8 mouse cellular contexts compared by ENCODE assay signal in genomic region chr6:121473093-121473821, GRCm38 (mm10). TPM values are rescaled to one million over a fixed set of nuclear protein-coding genes. Genes with fewer than 3 reads are reported as not detected.
DNase-seq lines count a peak whose midpoint lies in the region; ATAC-seq lines count a peak whose summit lies in the region.

Gene Iqsec3 (minus strand): TSS chr6:121473678.

- H3K4me2 ChIP-seq in intestine, embryonic 16.5 days (ENCODE audit: low read depth, low read length) = peak within 1 kb of the TSS; percentile 50

- peak within 1 kb of the TSS; percentile 36 for H3K4me3 ChIP-seq in intestine, embryonic 16.5 days (ENCODE audit: low read length)
- H3K4me3 ChIP-seq in midbrain, embryonic 10.5 days = peak within 1 kb of the TSS; percentile 58

- H3K9me3 ChIP-seq in intestine, embryonic 16.5 days (ENCODE audit: control insufficient read depth, low read length) = no peaks in the 10 kb centered on the region
- no peaks in the 10 kb centered on the region for H3K9me3 ChIP-seq in midbrain, embryonic 10.5 days (replicated peaks)

- H3K36me3 ChIP-seq in intestine, embryonic 16.5 days (ENCODE audit: control insufficient read depth, insufficient read depth, low read length) = no peaks in the 10 kb centered on the region
- no peaks in the 10 kb centered on the region for H3K36me3 ChIP-seq in midbrain, embryonic 10.5 days

- H3K27ac ChIP-seq in intestine, embryonic 16.5 days (ENCODE audit: low read length) = no peak within 1 kb of the TSS
- peak within 1 kb of the TSS; percentile 61 for H3K27ac ChIP-seq in midbrain, embryonic 10.5 days (replicated peaks)

- H3K4me1 ChIP-seq in intestine, embryonic 16.5 days (ENCODE audit: control insufficient read depth, insufficient read depth, low read length) = peaks cover 5% of the 10 kb centered on the region; the same call in 1 of the 2 replicates
- H3K4me1 ChIP-seq in midbrain, embryonic 10.5 days = peaks cover 15% of the 10 kb centered on the region

- peak; percentile 97 for ATAC-seq in intestine, embryonic 16.5 days
- no peak for ATAC-seq in activated CD4-positive, CD25-positive, alpha-beta regulatory T cell, adult 4 months

- peak; percentile 91 to 97 for DNase-seq in adrenal gland, adult (ENCODE audit: inconsistent age in 2 of 2, low spot score in 1 of 2)
- DNase-seq in embryo, embryonic 10 days (ENCODE audit: low spot score) = peak; percentile 92
- DNase-seq in gastrocnemius, postnatal 4 days (ENCODE audit: low spot score in 2 of 2) = peak; percentile 97 to 98
- DNase-seq in left cerebral cortex, postnatal 36 days (ENCODE audit: low spot score in 2 of 2) = peak; percentile 82 to 89
- DNase-seq in midbrain, embryonic 10.5 days (ENCODE audit: low spot score) = peak; percentile 95
- DNase-seq in skeletal muscle tissue, adult 2 months (ENCODE audit: low read depth, low spot score) = peak; percentile 83

- no peak within 1 kb of the TSS for H3K9ac ChIP-seq in intestine, embryonic 16.5 days (ENCODE audit: low read depth, low read length)

- intact Hi-C loops in left cerebral cortex, postnatal 36 days (cut with DNase I) = loop anchor here (5.0 kb wide), 2 partner anchors 49 to 76 kb away; no protein-coding TSS in a partner anchor

- under 1% methylated on average over 64 of the region's 65 CpGs for WGBS in intestine, embryonic 16.5 days
- under 1% methylated on average over 62 of the region's 65 CpGs for WGBS in midbrain, embryonic 10.5 days

- peaks cover 17% of the 10 kb centered on the region for H3K27me3 ChIP-seq in intestine, embryonic 16.5 days (replicated peaks; ENCODE audit: control insufficient read depth, insufficient read depth, low read length)
- peaks cover 43% of the 10 kb centered on the region for H3K27me3 ChIP-seq in midbrain, embryonic 10.5 days (ENCODE audit: low read depth, poor library complexity, severe bottlenecking)

RNA-seq across cellular contexts. Expression of gene Iqsec3, which starts in this region (rescaled TPM):
- total RNA-seq in gastrocnemius, postnatal 4 days (2021) = 10 to 100 TPM; 11.2 to 12.4 TPM
- polyA plus RNA-seq in intestine, embryonic 16.5 days (2015; fragmentation: Nextera tagmentation; extraction: Ambion mirVana) = 0.13 TPM in 2 replicates
- total RNA-seq in left cerebral cortex, postnatal 36 days (2021) = 100 to 1,000 TPM; 101 to 112 TPM
- 0.23 and 0.67 TPM in 2 replicates for polyA plus RNA-seq in midbrain, embryonic 10.5 days (2016; fragmentation: Nextera tagmentation; extraction: Ambion mirVana)
- polyA plus RNA-seq in activated CD4-positive, CD25-positive, alpha-beta regulatory T cell, adult 4 months (2017; shearing (Covaris generic)) = not detected

Comparison
In these comparisons a context has a peak if more than half of its experiments do, and no peak if none do; other contexts are left out.
1. RNA of gene Iqsec3 (total RNA-seq): 101 to 112 TPM in left cerebral cortex, postnatal 36 days; 11.2 to 12.4 TPM in gastrocnemius, postnatal 4 days; every median in the first group is over 4 times any median in the second.
2. Peak in ATAC-seq, H3K4me3 ChIP-seq and H3K4me2 ChIP-seq in intestine, embryonic 16.5 days; RNA of the gene not detected or under 1 TPM.
3. Peak in DNase-seq, H3K4me3 ChIP-seq and H3K27ac ChIP-seq in midbrain, embryonic 10.5 days; RNA of the gene not detected or under 1 TPM.
4. Peak in every context shown above with its lines, with median percentiles within 50 percentile points of each other: DNase-seq.